Mouse (Mus musculus) urinary bladder, postnatal 4 days (tissue): ENCODE data around the gene Ccdc162.

ENCODE experiments used
- DNase-seq, 2 experiments: peaks; one replicate each; pipeline ENCODE4 v3.0.0; 2021 to 2022; ENCODE audit warnings: low spot score in 2 of 2

Ccdc162 gene

DNA sequence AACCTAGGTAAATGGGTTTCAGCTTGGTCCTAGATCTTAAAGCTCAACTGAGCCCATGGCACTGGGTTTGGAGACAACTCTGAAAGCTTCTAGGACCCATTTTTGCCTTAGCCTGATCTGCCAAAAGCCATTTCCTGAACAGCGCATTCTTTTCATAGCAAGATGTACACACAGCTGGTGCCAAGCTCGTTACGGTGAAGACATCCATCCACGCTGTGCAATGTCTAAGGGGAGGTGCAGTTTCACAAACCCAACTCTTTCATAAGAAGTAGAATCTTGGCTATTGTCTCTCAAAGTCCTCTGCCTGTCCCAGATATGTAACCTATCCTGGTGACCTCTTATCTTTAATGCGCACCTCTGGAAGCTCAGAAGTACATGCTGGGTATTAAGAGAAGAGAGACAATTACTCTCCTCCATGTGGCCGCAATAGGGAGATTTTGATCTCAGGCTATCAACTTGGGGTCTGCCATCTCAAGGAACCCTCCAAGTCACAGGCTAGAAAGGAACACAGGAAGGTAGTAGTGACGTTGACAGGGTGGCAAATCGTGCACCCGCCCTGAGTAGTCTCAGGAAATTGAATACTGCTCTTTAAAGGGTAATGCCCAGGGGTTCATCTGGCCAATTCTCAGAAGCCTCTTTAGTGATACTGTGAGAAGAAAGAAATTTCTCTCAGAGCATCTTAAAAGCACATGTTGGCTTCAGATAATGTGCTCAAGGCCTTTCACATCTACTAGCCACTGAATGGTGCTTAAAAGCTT is 81.0 kb downstream of the Ccdc162 start:
- no peak for DNase-seq

DNA sequence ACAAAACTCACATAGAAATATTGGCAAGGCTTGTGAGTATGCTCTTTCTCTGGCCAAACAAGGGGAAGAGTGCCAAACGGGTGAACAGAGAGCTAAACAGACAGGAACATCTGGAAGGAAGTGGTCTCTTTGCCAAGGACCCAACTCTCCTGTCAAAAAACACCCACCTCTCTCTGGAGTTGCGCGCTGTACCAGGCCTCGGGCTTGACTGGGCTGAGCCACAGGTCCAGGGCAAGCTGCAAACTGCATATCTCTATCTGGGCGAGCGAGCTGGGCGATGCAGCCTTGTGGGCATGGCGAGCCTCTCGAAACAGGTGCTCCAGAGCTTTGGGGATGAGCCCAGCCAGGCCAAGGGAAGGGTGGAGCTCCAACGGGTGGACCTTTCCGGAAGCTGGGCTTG is 82.6 kb downstream of the Ccdc162 start:
- no peak for DNase-seq

DNA sequence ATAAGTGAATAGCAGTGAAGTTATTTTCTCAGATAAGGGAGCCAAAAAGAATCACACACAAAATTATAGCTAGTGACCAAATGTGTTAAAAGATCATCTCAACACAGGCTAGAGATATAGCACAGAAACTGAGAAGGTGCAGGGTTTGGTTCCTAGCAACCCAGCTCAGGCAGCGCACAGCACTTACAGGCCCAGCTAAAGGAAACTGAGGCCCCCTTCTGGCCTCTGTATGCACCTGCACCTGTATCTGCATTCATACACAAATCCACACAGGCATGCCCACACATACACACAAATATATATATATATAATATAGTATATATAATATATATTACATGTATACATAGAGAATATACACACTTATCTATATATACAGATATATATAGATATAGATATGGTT is 84.4 kb downstream of the Ccdc162 start:
- DNase-seq, result no peak

DNA sequence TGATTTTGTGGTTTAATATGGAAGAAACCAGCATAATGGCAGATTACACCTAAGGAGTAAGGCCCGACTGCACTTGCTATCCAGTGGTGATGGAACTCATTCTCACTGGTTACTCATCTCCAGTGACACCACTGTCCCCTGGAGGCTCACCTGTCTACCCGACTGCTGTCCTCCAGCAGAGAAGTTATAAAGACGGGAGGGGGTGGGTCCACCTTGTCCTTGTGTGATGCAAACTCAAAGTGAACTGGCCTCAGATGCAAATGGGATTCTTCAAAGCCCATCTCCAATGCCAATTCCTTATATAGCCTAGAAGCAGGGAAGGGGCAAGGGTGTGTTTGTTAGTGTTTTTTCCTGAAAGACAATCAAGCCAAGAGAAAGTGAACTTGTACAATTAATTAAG is 89.4 kb downstream of the Ccdc162 start:
- no peak for DNase-seq

DNA sequence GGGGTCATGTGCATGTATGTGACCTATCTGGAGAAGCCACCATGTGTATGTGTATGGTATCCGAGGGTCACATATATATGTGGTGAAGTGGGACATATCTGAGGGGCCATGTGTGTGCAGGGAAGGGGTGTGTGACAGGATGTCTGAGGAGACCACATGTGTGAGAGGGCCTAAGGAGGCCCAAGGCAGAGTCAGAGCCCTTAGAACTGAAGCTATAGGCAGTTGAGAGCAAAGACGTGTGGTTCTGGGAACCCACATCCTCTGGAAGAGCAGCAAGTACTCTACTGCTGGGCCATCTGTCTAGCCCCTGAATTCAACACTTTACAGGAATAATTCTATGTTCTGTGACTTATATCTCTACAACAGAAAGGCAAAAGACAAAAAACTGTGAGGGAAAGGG is 96.4 kb downstream of the Ccdc162 start:
- no peak for DNase-seq

DNA sequence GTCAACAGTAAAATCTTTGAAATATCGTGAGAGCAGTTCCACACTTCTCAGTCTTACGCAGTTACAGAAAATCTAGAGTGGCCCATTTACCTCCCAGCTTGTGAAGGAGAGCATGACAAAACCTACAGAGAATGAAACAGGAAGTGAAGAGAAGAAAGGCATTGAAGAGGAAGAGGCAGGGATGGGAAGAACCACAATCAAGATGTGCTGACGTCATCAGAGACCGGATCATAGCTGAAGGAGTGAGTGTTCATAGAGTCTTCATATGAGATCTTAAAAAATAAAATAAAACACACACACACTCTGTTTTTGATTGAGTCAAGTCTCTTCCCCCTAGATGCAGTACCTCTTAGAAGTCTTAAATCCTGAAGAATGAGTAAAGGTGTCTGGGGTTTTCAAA is 100.9 kb downstream of the Ccdc162 start:
- no peak for DNase-seq

DNA sequence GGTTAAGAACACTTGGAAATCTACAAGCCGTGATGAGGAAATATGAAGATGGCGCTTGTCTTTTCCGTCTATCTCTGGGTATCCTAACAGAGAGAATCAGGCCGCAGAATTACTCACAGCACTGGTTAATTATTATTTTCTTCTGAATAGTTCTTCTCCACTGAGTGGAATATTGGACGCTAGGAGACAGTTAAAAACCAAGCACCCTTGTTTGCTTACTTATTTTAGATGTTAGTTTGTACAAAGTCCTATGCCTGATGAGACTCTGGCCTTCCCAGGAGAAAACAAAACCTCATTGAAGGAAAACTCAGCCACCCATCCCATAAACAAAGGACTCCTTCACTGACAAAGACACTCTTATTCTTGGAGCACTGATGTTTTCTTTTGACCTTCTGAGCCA is 104.5 kb downstream of the Ccdc162 start:
- no peak for DNase-seq

DNA sequence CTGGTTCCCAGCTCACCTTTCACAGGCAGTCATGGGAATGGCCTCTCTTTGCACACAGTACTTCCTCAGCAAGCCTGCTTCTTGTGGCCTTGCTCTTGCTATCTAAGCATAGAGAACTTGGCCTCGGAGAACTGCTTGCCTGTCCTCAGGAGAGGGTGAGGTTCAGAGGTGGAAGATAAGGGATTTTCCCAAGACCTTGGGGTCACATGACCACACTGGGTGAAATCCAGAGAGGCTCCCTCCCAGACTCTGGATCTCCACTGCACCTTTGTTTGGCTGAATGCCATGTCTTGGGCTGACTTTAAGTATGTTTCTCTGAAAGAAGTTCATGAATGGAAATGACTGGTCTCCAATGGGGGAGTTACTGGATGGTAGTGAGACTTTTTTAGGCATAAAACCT is 107.0 kb downstream of the Ccdc162 start:
- no peak for DNase-seq

DNA sequence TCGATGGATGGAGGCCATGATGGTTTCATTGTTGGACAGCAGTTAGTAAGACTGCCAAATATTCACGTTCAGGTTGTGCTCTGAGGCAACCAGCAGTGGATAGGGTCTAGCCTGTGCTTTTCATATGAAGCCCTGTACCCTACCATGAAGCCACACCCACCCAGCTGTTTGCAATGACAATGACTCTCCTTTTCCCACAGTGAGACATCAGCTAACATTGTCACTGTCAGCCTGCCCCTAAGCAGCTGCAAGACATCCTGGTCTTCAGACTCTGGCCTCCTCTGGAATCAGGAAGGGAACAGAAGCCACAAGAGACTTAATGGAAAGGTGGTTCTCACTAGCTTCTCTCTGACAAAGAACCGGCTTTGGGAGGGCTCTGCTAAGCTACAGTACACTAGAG is 107.9 kb downstream of the Ccdc162 start:
- DNase-seq, result no peak

DNA sequence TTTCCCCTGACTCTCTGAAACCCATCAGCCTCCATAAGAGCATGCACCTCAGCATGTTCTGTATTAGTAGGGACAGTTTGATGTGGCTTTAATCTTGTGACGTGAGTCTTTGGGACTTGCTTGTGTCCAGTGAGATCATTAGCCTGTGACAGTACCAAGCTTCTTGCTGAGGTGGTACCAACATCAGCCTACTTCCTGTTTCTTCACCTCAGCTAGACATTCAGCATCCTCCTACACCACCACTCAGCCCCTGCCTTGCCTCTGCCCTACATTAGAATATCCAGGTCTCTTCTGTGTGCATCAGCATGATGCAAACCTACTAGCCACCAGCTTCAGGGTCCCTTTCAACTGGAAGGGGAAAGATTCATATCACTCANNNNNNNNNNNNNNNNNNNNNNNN is 113.8 kb downstream of the Ccdc162 start:
- DNase-seq, result no peak

DNA sequence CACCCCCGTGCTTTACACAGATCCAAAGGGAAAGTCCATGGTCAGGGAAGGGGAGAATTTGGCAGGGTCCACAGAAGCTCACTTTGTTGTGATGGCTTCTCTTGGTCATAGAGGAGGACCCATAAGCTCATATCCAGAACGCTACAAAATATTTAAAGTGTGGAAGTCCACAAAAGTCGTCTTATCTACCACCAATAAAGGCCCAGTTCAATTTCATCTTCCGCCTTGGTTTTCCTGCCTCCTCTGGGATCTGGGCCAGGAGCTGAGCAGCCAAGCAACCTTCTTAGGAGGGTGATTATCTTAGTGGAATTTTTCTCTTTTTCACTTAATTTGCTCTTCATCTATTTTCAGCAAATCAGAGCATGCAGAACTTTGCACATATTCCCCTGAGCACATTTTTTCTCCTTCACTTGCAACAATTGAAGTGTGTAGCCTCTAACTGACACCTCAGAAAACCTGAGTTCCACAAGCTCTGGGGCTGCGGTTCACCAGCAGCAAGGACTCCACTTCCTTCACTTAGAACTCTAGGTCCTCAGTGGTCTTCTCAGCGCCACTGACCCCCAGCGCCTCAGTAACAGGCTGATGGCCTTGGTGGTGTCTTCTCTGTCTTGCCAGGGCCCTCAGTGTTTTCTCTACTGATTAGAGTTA is 114.4 kb downstream of the Ccdc162 start:
- no peak for DNase-seq

DNA sequence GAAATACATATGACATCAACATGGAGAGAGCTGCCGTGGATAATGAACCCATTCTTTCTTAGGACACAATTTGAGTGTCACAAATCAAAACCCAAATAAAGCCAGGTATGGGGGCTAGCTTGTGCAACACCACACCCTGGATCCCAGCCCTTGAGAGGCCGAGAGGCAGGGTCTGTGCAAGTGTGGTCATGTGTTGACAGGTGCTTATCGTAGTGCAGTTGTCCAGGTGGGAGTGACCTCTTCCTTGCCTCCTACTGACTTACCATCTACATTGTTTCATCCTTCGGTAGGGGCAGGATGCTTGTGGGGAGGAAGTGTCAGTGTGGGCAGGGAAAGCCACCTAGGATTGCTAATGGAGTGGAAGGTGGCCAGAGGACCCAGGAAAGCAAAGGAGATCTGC is 115.1 kb downstream of the Ccdc162 start:
- no peak for DNase-seq

DNA sequence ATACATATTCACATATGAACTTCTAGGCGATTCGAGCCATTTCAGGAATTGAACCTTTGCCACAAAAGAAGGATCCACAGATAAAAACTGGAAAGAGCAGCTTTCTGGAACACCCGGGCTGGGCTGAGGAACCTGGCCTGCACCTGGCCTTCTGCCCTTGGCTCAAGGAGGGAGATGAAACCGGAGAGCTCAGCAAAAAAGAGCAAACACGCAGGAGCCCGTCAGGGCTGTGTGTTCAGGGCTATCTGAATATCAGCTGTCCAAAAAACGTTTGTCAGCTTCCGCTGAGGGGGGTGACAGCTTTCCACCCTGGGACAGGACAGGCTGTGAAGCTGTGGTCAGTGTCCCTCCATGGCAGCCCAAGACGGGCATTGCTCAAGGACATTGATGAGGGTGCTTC is 117.4 kb downstream of the Ccdc162 start:
- no peak for DNase-seq

DNA sequence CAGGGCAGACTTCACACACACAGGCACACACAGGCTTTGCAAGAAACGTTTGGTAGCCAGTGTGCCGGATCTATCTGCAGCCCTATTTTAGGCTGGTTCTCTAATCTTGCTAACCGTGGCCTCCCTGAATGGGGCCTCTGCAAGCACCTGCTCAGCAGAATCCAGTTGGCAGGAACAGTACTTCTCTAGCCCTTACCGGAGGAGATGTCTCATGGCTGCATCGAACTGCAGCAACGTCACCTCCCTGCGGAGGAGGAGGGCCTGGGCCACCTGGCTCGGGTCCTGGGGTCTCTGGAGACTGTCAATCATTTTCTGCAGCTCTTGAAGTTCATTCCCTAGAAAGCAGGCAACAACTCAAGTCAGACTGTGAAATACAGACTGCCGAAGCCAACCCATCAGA is 118.2 kb downstream of the Ccdc162 start:
- no peak for DNase-seq

DNA sequence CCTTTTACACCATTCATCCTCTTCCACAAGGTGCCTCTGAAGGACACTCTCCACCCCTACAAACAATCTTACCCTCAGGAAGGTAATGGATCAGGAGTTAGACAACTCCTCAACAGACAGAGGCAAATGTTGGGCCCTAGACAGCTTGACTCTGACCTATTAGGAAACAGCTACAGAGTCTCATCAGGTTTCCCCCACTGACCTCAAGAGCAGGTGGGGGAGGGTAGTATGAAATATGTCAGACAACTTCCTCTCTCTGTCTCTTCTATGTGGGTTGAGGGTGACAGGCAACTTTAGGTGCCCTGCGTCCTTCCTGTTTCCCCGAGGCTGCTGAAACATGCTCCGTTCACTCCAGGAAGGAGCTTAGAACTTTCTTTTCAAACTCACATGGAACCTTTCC is 120.9 kb downstream of the Ccdc162 start:
- no peak for DNase-seq

DNA sequence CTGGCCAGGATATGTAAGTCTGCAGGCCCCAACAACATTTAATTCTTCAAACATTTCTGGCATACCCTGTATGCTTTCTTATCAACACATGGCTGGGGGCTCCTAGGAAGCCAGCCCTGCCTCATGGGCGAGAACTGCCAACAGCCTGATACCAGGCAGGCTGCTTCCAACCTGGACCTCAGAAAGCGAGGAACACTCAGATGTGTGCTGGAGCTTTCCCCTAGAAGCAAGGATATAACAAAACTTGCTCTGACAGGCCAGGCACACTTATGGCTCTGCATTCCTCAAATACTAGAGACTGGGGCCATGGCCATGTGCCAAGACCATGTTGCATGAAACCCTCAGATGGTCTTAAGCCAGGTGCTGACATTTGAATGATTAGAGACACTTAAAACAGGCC is 121.5 kb downstream of the Ccdc162 start:
- DNase-seq, result no peak

DNA sequence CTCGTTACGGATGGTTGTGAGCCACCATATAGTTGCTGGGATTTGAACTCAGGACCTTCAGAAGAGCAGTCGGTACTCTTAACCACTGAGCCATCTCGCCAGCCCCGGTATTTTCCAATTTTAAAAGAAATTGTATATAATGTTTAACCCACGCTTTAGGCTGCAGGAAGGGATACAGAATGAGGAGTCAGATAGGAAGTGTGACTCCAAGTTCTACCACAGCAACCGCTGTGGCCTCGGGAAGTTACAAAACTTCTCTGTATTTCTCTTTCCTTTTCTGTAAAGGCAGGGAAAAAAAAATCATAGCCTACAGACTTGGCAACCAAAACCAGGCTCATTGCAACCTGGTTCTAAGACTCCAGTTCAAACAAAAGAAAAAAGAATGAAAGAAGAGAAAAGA is 122.0 kb downstream of the Ccdc162 start:
- DNase-seq, result no peak

DNA sequence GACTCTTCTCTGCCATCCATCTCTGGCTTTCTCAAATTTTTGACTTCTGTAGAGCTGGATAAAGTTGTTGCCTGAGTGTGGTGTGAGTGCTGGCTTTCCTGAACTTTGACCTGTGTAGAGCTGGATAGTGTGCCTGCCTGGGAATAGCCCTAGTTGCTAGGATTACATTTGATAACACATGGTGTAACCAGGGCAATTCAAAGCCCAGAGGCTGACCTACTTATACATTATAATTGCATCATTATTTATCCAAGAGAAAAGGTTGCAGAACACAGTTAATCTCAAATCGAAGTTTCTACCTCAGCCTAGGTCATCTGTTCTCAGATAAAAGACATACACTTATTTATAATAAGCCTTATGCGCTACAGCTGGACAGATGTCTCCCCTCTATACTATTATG is 127.8 kb downstream of the Ccdc162 start:
- DNase-seq, result no peak

DNA sequence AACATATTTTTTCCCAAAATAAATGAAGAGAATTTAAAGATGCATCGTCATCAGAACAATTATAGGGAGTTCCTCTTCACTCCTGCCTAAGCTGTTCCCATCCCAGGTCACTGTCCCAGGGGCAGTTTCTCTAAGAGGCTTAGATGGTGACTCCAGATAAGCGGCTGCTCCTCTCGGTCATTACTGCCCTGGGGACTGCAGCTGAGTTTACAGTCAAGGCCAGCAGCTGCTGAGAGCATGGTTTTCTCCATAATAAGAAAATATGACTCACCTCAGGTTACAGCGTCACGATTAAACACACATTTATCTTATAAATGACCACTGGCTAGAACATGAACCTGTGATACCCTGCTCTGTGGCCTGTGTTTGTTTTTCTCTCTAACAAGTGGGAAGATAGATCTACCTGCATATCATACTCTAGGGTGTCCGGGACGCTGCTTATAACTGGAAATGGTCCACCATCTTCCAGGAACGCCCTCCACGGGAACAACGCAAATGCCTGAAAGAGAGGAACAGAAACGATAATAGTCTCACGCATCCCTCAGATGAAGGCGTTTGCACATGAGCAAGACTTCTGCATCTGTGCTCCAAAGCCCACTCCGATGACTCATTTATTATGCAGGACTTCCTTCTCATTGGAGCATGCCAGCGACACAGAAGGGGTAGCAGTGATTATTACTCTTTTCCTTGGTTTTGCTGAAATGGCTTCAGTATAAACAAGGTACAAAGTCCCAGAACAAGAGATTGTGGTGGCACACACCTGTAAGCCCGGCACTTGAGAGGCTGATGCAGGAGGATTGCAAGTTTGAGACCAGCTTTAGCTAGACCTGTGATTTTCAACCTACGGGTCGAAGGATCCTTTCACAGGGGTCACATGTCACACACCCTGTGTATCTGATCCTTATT is 129.2 kb downstream of the Ccdc162 start:
- DNase-seq, result no peak

DNA sequence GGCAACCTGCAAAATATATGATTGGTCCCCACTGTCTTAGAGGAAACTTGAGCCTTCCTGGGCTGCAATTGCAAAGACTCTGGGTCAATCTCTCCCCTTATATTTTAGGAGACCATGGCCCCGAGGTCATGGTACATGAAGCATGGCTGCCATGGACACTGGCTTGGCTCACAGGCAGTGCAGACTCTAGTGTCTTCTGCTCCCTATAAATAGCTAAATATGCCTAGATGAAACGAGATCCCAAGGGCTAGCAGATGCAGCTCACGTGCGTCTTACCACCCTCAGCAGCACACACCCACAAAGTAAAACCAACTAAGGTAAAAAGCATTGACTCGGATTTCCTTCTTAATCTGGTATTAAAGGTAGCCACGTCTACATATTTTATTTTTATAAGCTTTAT is 133.1 kb downstream of the Ccdc162 start:
- DNase-seq, result no peak

DNA sequence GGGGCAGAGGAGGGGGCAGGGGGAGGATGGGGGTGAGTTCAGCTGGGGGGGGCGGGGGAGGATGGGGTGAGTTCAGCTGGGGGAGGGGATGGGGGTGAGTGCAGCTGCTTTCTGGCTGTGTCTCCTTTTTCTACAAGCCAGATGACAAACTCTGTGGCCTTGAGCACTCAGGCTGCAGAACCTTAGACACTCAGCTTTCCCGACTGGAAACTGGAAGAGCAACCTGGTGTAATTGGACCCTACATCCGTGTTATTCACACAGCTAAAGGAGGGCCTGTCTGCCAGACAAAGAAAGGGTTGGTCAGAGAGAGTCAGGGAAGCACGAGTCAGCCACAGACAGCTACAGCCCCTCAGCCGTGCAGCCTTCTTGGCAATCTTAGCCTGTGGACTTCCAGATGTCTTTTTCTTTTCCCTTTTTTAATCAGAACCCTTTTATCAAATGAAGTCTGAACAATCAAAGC is 133.5 kb downstream of the Ccdc162 start:
- no peak for DNase-seq

DNA sequence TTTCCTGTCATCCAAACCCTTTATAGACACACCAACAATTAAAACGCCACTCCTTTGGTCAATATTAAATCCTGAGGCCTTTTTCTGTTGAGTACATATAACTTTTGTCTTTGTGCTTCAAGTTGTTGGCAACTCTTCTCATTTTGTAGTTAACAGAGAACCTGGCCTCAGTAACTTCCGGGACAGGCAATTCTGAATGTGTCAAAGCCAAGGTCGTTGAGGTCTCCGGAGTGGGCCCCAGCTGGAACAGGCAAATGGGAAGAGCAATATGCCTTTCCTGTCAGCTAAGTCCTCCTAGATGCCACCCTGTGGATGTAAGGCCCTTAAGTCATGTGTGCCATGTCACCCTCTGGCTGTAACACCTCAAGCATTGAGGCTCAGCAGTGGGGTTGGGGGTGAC is 136.0 kb downstream of the Ccdc162 start:
- no peak for DNase-seq

DNA sequence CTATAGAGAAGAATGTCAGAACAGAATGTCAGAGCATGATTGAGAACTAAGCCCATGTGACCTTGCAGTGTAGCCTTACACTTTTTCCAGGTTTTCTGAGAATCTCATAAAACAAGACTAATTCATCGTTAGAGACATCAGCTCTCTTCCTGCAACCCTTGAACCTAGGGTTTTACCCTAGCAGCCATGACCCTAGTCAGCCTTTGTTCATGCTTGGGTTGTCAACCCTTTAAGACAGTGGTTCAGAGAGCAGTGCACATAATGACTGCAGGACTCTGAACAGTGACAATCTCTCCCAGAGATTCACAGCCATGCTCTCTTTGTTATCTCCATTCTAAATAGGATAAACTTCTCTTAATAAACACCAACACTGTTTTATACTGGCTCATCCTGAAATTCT is 137.9 kb downstream of the Ccdc162 start:
- DNase-seq, result no peak
